Mouse (Mus musculus) G1E (cell line): ENCODE results near the gene Cfap65. TPM values are rescaled to one million over a fixed set of nuclear protein-coding genes. Genes with fewer than 3 reads are reported as not detected.

Experiments
- ATAC-seq: 2 replicates; pipeline ENCODE4 v1.8.0; 2016; ENCODE audit warnings: mild to moderate bottlenecking; ENCODE audit not compliant: insufficient number of reproducible peaks, poor library complexity, low FRiP score, severe bottlenecking; ENCODE audit errors: extremely low read depth
- DNase-seq: peaks from one replicate; pipeline ENCODE4 v3.0.0; 2012; ENCODE audit warnings: low spot score
- H3K27me3 ChIP-seq: 2 replicates; pipeline ENCODE4 v1.6.1; 2012; ENCODE audit warnings: mild to moderate bottlenecking, low read length, inconsistent platforms; ENCODE audit not compliant: insufficient read depth
- H3K36me3 ChIP-seq: replicated peaks from 2 replicates; pipeline ENCODE3; 2012; ENCODE audit warnings: mild to moderate bottlenecking, inconsistent platforms
- H3K4me1 ChIP-seq: 2 replicates; pipeline ENCODE4 v1.6.1; 2012; ENCODE audit warnings: low read depth, low read length, inconsistent platforms, mixed read lengths; ENCODE audit not compliant: insufficient read depth
- H3K4me3 ChIP-seq: 2 replicates; pipeline ENCODE4 v1.5.1; 2012; ENCODE audit warnings: low read depth, mild to moderate bottlenecking, inconsistent platforms, low read length, moderate library complexity, mixed read lengths
- H3K9me3 ChIP-seq: replicated peaks from 2 replicates; pipeline ENCODE4 v1.6.1; 2012; ENCODE audit warnings: inconsistent platforms
- CTCF ChIP-seq: IDR thresholded peaks from 2 replicates; pipeline ENCODE4 v1.5.1; 2012; ENCODE audit warnings: low read depth, low read length, inconsistent platforms, mixed read lengths
- GATA1 ChIP-seq: IDR thresholded peaks from 2 replicates; pipeline ENCODE4 v1.6.1; 2012; ENCODE audit warnings: borderline replicate concordance, low read length, inconsistent platforms, mixed read lengths
- GATA2 ChIP-seq: IDR thresholded peaks from 2 replicates; pipeline ENCODE4 v1.6.1; 2012; ENCODE audit warnings: low read depth, low read length, inconsistent platforms, borderline replicate concordance
- POLR2AphosphoS5 ChIP-seq: IDR thresholded peaks from 2 replicates; pipeline ENCODE4 v1.6.1; 2012; ENCODE audit warnings: low read depth, low read length, inconsistent platforms; ENCODE audit not compliant: insufficient replicate concordance
- TAL1 ChIP-seq: conservative IDR thresholded peaks from 2 replicates; pipeline ENCODE4 v1.6.1; 2012; ENCODE audit warnings: low read depth, low read length, inconsistent platforms, mixed read lengths
- polyA plus RNA-seq: library from polyadenylated mRNA; stranded (reverse); fragments of >175 nt; gene quantifications from 2 replicates; pipeline ENCODE4 v1.2.3, GENCODE M21; 2012
- total RNA-seq, 2 experiments: library from RNA; stranded (forward) in 1 of 2; stranded (reverse) in 1 of 2; fragments of 200-1000 nt in 1 of 2; fragments of >200 nt in 1 of 2; fragmentation: Nextera tagmentation in 1 of 2; gene quantifications; 2 replicates each; pipeline ENCODE4 v1.2.3; 2014 to 2017

Cfap65 gene
- total and polyA plus RNA-seq, 3 experiments, result 0.11 TPM; not detected in 2

DNA sequence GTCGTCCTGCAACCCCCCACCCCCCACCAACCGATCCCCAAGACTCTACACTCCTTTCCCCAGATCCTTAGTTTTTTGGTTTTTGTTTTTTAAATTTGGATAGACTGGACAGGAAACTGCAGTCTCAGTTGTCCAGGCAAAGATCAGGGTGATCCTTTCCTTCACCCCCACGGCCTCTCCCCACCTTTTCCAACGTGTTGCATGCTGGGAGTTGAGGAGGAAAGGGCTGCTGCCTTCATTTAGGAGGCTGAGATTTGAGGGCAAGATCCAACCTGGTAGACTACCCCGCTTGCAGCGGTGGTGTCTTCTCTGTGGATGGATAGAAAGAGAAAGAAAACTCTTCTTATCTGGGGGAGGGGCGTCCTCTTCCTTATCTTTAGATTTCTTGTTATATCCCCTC is 78.6 kb downstream of the Cfap65 start:
- Histone ChIP-seq H3K27me3 (no peaks in the 10 kb centered on the region), H3K4me3 (no peak overlapping the region)

DNA sequence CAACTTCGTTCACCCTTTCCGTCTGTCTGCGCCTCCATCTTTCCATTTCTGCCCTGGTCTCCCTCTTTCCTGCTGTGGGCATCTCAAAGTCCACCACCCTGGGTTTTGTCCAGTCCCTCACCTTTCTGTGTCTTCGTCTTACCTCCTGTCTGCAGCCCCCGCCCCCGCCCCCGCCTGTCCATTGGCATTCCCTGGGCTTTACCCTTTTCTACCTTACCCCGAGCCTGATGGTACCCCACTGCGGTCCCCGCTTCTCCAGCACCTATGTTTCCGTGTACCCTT is 79.0 kb downstream of the Cfap65 start:
- TF ChIP-seq GATA2 (no peak), CTCF (no peak), POLR2AphosphoS5 (no peak), TAL1 (no peak), GATA1 (no peak)
- Histone ChIP-seq H3K4me3 (no peak overlapping the region; the same call in 1 of the 2 replicates), H3K9me3 (peaks cover 29% of the 10 kb centered on the region), H3K27me3 (no peaks in the 10 kb centered on the region), H3K36me3 (no peaks in the 10 kb centered on the region), H3K4me1 (no peaks in the 10 kb centered on the region)
- ATAC-seq (no peak), DNase-seq (no peak)

More for the DNA sequence above, 78.6 kb downstream of the Cfap65 start:
- ATAC-seq (no peak), DNase-seq (no peak)
- H3K36me3 ChIP-seq, result no peaks in the 10 kb centered on the region
- TF ChIP-seq TAL1, result no peak
- no peak for TF ChIP-seq GATA1
- TF ChIP-seq POLR2AphosphoS5, result no peak
- no peak for TF ChIP-seq GATA2
- TF ChIP-seq CTCF, result no peak
- peaks cover 29% of the 10 kb centered on the region for H3K9me3 ChIP-seq
- no peaks in the 10 kb centered on the region for H3K4me1 ChIP-seq

DNA sequence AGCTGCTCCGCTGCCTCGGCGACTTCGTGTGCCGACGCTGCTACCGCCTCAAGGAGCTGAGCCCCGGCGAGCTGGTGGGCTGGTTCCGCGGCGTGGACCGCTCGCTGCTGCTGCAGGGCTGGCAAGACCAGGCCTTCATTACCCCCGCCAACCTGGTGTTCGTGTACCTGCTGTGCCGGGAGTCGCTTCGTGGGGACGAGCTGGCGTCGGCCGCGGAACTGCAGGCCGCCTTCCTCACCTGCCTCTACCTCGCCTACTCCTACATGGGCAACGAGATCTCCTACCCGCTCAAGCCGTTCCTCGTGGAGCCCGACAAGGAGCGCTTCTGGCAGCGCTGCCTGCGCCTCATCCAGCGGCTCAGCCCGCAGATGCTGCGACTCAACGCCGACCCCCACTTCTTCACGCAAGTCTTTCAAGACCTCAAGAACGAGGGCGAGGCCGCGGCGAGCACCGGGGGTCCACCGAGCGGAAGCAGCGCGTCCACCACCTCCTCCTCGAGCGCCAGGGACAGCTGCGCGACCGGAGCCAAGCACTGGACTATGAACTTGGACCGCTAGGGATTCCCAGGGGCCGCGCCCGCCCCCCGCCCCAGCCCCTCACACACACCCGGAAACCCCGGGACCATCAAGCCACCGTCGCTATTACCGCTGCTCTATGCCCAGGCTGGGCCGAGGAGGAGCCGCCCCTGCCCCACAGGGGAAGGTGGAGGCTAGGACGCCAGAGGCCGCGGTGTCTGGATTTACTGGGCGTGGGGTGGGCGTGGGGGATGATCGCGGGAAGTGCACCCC is 79.6 kb downstream of the Cfap65 start:
- no peak for TF ChIP-seq GATA2
- TF ChIP-seq GATA1, result no peak
- TF ChIP-seq TAL1, result no peak
- no peak for TF ChIP-seq POLR2AphosphoS5
- TF ChIP-seq CTCF, result no peak
- peak overlapping the region; percentile 30; the same call in 1 of the 2 replicates for H3K4me3 ChIP-seq
- H3K4me1 ChIP-seq, result no peaks in the 10 kb centered on the region
- no peak for ATAC-seq
- H3K36me3 ChIP-seq, result no peaks in the 10 kb centered on the region
- H3K9me3 ChIP-seq, result peaks cover 29% of the 10 kb centered on the region
- DNase-seq, result no peak
- no peaks in the 10 kb centered on the region for H3K27me3 ChIP-seq

DNA sequence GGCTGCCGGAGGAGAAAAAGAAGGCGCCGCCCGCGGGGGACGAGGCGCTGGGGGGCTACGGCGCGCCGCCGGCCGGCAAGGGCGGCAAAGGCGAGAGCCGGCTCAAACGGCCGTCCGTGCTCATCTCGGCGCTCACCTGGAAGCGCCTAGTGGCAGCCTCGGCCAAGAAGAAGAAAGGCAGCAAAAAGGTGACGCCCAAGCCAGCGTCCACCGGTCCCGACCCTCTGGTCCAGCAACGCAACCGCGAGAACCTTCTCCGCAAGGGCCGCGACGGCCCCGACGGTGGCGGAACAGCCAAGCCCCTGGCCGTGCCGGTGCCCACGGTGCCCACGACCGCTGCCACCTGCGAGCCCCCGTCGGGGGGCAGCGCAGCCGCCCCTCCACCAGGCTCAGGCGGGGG is 80.2 kb downstream of the Cfap65 start:
- ATAC-seq, result no peak
- H3K4me1 ChIP-seq, result no peaks in the 10 kb centered on the region
- no peaks in the 10 kb centered on the region for H3K36me3 ChIP-seq
- peaks cover 29% of the 10 kb centered on the region for H3K9me3 ChIP-seq
- TF ChIP-seq GATA2, result no peak
- no peaks in the 10 kb centered on the region; the same call in none of the 2 replicates for H3K27me3 ChIP-seq
- DNase-seq, result no peak
- no peak overlapping the region for H3K4me3 ChIP-seq

DNA sequence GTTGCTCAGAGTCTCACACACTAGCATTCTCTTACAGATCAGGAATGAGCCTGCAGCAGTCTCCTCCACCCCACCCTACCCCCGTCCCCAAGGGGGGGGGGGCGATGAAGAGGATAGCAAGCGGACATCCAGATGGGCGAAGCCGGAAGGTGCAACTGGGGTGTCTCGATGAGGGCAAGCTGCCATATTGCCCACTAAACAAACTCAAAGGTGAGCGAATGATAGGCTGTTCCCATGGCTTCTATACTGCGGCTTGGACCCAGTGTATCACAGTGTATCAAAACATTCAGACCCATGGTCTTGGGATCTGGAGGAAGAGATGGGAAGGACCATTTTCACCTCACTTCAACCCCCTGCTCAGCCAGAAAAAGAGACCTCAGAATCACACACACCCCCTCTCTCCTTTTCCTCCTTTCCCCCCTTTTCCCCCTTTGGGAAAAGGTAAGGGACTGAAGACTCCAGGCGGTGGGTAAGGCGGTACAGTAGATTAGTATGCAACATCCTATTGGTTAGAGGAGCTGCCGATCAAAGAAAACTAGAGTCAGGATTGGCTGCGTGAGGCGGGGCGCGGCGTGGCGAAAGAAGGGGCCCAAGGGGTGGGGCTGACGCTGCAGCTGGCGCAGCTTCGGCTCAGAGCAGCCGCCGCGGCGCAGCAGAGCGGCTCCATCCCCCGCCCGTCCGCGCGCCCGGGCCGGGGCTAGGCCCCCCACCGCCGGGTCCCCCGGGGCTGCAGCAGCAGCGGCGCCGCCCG is 80.9 kb downstream of the Cfap65 start, which contains the start of gene Cdk5r2:
Gene Cdk5r2 (plus strand): TSS at position 629 of the 751 bp plus-strand sequence.
- no peak for ATAC-seq
- no peak for DNase-seq
- Histone ChIP-seq H3K9me3 (peaks cover 29% of the 10 kb centered on the region), H3K27me3 (no peaks in the 10 kb centered on the region; the same call in none of the 2 replicates), H3K36me3 (no peaks in the 10 kb centered on the region), H3K4me1 (no peaks in the 10 kb centered on the region), H3K4me3 (peak within 1 kb of the TSS; percentile 30; the same call in 1 of the 2 replicates)
- TF ChIP-seq TAL1, result no peak
- TF ChIP-seq GATA2, result no peak
- TF ChIP-seq GATA1, result no peak
- no peak for TF ChIP-seq CTCF
- TF ChIP-seq POLR2AphosphoS5, result no peak

Other genes with a start within 250 kb of the Cfap65 start
- gene Cyp27a1, start 222.0 kb downstream of the Cfap65 start, total RNA-seq (2014; fragmentation: Nextera tagmentation), result not detected in 2 replicates
- gene Cyp27a1, start 222.0 kb downstream of the Cfap65 start, total RNA-seq (2017), result 0.55 TPM in 1 of 2 replicates, not detected in the other
- gene Cyp27a1, start 222.0 kb downstream of the Cfap65 start, polyA plus RNA-seq, result not detected in 2 replicates
- gene Prkag3, start 186.4 kb downstream of the Cfap65 start, total RNA-seq (2014; fragmentation: Nextera tagmentation), result not detected in 2 replicates
- gene Prkag3, start 186.4 kb downstream of the Cfap65 start, total RNA-seq (2017), result not detected in 2 replicates
- not detected in 2 replicates for gene Prkag3, start 186.4 kb downstream of the Cfap65 start, polyA plus RNA-seq
- gene Wnt6, start 163.7 kb downstream of the Cfap65 start, total RNA-seq (2014; fragmentation: Nextera tagmentation), result not detected in 2 replicates
- 0.17 TPM in 1 of 2 replicates, not detected in the other for gene Wnt6, start 163.7 kb downstream of the Cfap65 start, total RNA-seq (2017)
- not detected in 2 replicates for gene Wnt6, start 163.7 kb downstream of the Cfap65 start, polyA plus RNA-seq
- gene Wnt10a, start 144.1 kb downstream of the Cfap65 start, total RNA-seq (2014; fragmentation: Nextera tagmentation), result not detected in 2 replicates
- 0.05 and 0.06 TPM in 2 replicates for gene Wnt10a, start 144.1 kb downstream of the Cfap65 start, total RNA-seq (2017)
- not detected in 2 replicates for gene Wnt10a, start 144.1 kb downstream of the Cfap65 start, polyA plus RNA-seq
- not detected in 2 replicates for gene Cdk5r2, start 80.7 kb downstream of the Cfap65 start, total RNA-seq (2014; fragmentation: Nextera tagmentation)
- 0.06 TPM in 1 of 2 replicates, not detected in the other for gene Cdk5r2, start 80.7 kb downstream of the Cfap65 start, total RNA-seq (2017)
- gene Cdk5r2, start 80.7 kb downstream of the Cfap65 start, polyA plus RNA-seq, result not detected in 2 replicates
- gene Fev, start 50.2 kb downstream of the Cfap65 start, total RNA-seq (2014; fragmentation: Nextera tagmentation), result not detected in 2 replicates
- 0.33 TPM in 1 of 2 replicates, not detected in the other for gene Fev, start 50.2 kb downstream of the Cfap65 start, total RNA-seq (2017)
- not detected in 2 replicates for gene Fev, start 50.2 kb downstream of the Cfap65 start, polyA plus RNA-seq
- not detected in 2 replicates for gene Cryba2, start 42.5 kb downstream of the Cfap65 start, total RNA-seq (2014; fragmentation: Nextera tagmentation)
- not detected in 2 replicates for gene Cryba2, start 42.5 kb downstream of the Cfap65 start, total RNA-seq (2017)
- not detected in 2 replicates for gene Cryba2, start 42.5 kb downstream of the Cfap65 start, polyA plus RNA-seq
- not detected in 2 replicates for gene Ihh, start 16.1 kb upstream of the Cfap65 start, total RNA-seq (2014; fragmentation: Nextera tagmentation)
- 0.17 and 0.27 TPM in 2 replicates for gene Ihh, start 16.1 kb upstream of the Cfap65 start, total RNA-seq (2017)
- gene Ihh, start 16.1 kb upstream of the Cfap65 start, polyA plus RNA-seq, result 0.08 and 0.13 TPM in 2 replicates
- gene Nhej1, start 189.6 kb upstream of the Cfap65 start, total RNA-seq (2014; fragmentation: Nextera tagmentation), result 2.5 and 5.1 TPM in 2 replicates
- gene Nhej1, start 189.6 kb upstream of the Cfap65 start, total RNA-seq (2017), result 12.3 and 12.4 TPM in 2 replicates
- gene Nhej1, start 189.6 kb upstream of the Cfap65 start, polyA plus RNA-seq, result 0.40 and 0.47 TPM in 2 replicates
- gene Slc23a3, start 198.3 kb upstream of the Cfap65 start, total RNA-seq (2014; fragmentation: Nextera tagmentation), result 0.83 and 1.5 TPM in 2 replicates
- gene Slc23a3, start 198.3 kb upstream of the Cfap65 start, total RNA-seq (2017), result 0.22 and 0.29 TPM in 2 replicates
- 0.03 TPM in 1 of 2 replicates, not detected in the other for gene Slc23a3, start 198.3 kb upstream of the Cfap65 start, polyA plus RNA-seq
- gene Cnppd1, start 207.1 kb upstream of the Cfap65 start, total RNA-seq (2014; fragmentation: Nextera tagmentation), result 77.3 and 93.4 TPM in 2 replicates
- 140 and 143 TPM in 2 replicates for gene Cnppd1, start 207.1 kb upstream of the Cfap65 start, total RNA-seq (2017)
- gene Cnppd1, start 207.1 kb upstream of the Cfap65 start, polyA plus RNA-seq, result 83.2 and 105 TPM in 2 replicates
- 85.7 and 93.8 TPM in 2 replicates for gene Retreg2, start 207.2 kb upstream of the Cfap65 start, total RNA-seq (2014; fragmentation: Nextera tagmentation)
- gene Retreg2, start 207.2 kb upstream of the Cfap65 start, total RNA-seq (2017), result 111 and 120 TPM in 2 replicates
- 101 and 112 TPM in 2 replicates for gene Retreg2, start 207.2 kb upstream of the Cfap65 start, polyA plus RNA-seq
- gene Zfand2b, start 233.0 kb upstream of the Cfap65 start, total RNA-seq (2014; fragmentation: Nextera tagmentation), result 45.8 and 58.0 TPM in 2 replicates
- gene Zfand2b, start 233.0 kb upstream of the Cfap65 start, total RNA-seq (2017), result 47.7 and 53.7 TPM in 2 replicates
- 21.0 and 24.2 TPM in 2 replicates for gene Zfand2b, start 233.0 kb upstream of the Cfap65 start, polyA plus RNA-seq
- gene Abcb6, start 244.8 kb upstream of the Cfap65 start, total RNA-seq (2014; fragmentation: Nextera tagmentation), result 19.5 and 132 TPM in 2 replicates
- gene Abcb6, start 244.8 kb upstream of the Cfap65 start, total RNA-seq (2017), result 25.0 and 28.1 TPM in 2 replicates
- 5.4 and 9.5 TPM in 2 replicates for gene Abcb6, start 244.8 kb upstream of the Cfap65 start, polyA plus RNA-seq